Mouse (Mus musculus): ENCODE data around the gene Srf. TPM values are rescaled to one million over a fixed set of nuclear protein-coding genes. Genes with fewer than 3 reads are reported as not detected.
"Not testable (repeated sequence)": the region's sequence is repeated elsewhere in the genome, so short reads cannot be mapped to it uniquely, and the experiment has no call there.

Gene Srf
- total RNA-seq (2022), result 10 to 100 TPM; 81.6 to 89.5 (median 87.8) TPM

GRCm38 (mm10) chr17:46555673-46556583, at the start of gene Srf:
Gene Srf (minus strand): TSS chr17:46556175.
- peak; percentile 95 to 96 for DNase-seq (ENCODE audit: low spot score in 2 of 2)

GRCm38 (mm10) chr17:46605126-46605525, 49.2 kb upstream of the Srf start:
- no peak for DNase-seq (ENCODE audit: low spot score in 2 of 2)

- DNase-seq (ENCODE audit: low spot score in 2 of 2), result no peak
Measured at GRCm38 (mm10) chr17:46603229-46603628, 47.3 kb upstream of the Srf start.

- DNase-seq (ENCODE audit: low spot score in 2 of 2), result no peak
Measured at GRCm38 (mm10) chr17:46602212-46602611, 46.2 kb upstream of the Srf start.

- no peak for DNase-seq (ENCODE audit: low spot score in 2 of 2)
Measured at GRCm38 (mm10) chr17:46600569-46600968, 44.6 kb upstream of the Srf start.

GRCm38 (mm10) chr17:46598963-46599362, 43.0 kb upstream of the Srf start:
- no peak for DNase-seq (ENCODE audit: low spot score in 2 of 2)

- DNase-seq (ENCODE audit: low spot score in 2 of 2), result no peak
Measured at GRCm38 (mm10) chr17:46597956-46598355, 42.0 kb upstream of the Srf start.

GRCm38 (mm10) chr17:46595336-46595735, 39.4 kb upstream of the Srf start:
- no peak for DNase-seq (ENCODE audit: low spot score in 2 of 2)

- DNase-seq (ENCODE audit: low spot score in 2 of 2), result no peak
Measured at GRCm38 (mm10) chr17:46594606-46595005, 38.6 kb upstream of the Srf start.

- no peak for DNase-seq (ENCODE audit: low spot score in 2 of 2)
Measured at GRCm38 (mm10) chr17:46593124-46593523, 37.1 kb upstream of the Srf start.

GRCm38 (mm10) chr17:46591406-46591805, 35.4 kb upstream of the Srf start:
- DNase-seq (ENCODE audit: low spot score in 2 of 2), result no peak

- no peak for DNase-seq (ENCODE audit: low spot score in 2 of 2)
Measured at GRCm38 (mm10) chr17:46590439-46590838, 34.5 kb upstream of the Srf start.

GRCm38 (mm10) chr17:46589635-46590314, 33.8 kb upstream of the Srf start:
- DNase-seq (ENCODE audit: low spot score in 2 of 2), result no peak

- no peak for DNase-seq (ENCODE audit: low spot score in 2 of 2)
Measured at GRCm38 (mm10) chr17:46588913-46589312, 32.9 kb upstream of the Srf start.

GRCm38 (mm10) chr17:46588173-46588572, 32.2 kb upstream of the Srf start:
- no peak for DNase-seq (ENCODE audit: low spot score in 2 of 2)

- DNase-seq (ENCODE audit: low spot score in 2 of 2), result no peak
Measured at GRCm38 (mm10) chr17:46586327-46586726, 30.4 kb upstream of the Srf start.

- no peak for DNase-seq (ENCODE audit: low spot score in 2 of 2)
Measured at GRCm38 (mm10) chr17:46578650-46579049, 22.7 kb upstream of the Srf start.

GRCm38 (mm10) chr17:46576070-46576469, 20.1 kb upstream of the Srf start:
- DNase-seq (ENCODE audit: low spot score in 2 of 2), result no peak

- no peak for DNase-seq (ENCODE audit: low spot score in 2 of 2)
Measured at GRCm38 (mm10) chr17:46574535-46574934, 18.6 kb upstream of the Srf start.

- no peak for DNase-seq (ENCODE audit: low spot score in 2 of 2)
Measured at GRCm38 (mm10) chr17:46571005-46571404, 15.0 kb upstream of the Srf start.

- DNase-seq (ENCODE audit: low spot score in 2 of 2), result no peak
Measured at GRCm38 (mm10) chr17:46559146-46559545, 3.2 kb upstream of the Srf start.

GRCm38 (mm10) chr17:46558151-46558550, 2.2 kb upstream of the Srf start:
- DNase-seq (ENCODE audit: low spot score in 2 of 2), result no peak

- not testable (repeated sequence) for DNase-seq (ENCODE audit: low spot score in 2 of 2)
Measured at GRCm38 (mm10) chr17:46557321-46557720, 1.3 kb upstream of the Srf start.

Data from gastrocnemius, adult 8-10 months (tissue).